Mouse (Mus musculus): ENCODE measurements around the gene Sox1.

The Sox1 gene

DNA sequence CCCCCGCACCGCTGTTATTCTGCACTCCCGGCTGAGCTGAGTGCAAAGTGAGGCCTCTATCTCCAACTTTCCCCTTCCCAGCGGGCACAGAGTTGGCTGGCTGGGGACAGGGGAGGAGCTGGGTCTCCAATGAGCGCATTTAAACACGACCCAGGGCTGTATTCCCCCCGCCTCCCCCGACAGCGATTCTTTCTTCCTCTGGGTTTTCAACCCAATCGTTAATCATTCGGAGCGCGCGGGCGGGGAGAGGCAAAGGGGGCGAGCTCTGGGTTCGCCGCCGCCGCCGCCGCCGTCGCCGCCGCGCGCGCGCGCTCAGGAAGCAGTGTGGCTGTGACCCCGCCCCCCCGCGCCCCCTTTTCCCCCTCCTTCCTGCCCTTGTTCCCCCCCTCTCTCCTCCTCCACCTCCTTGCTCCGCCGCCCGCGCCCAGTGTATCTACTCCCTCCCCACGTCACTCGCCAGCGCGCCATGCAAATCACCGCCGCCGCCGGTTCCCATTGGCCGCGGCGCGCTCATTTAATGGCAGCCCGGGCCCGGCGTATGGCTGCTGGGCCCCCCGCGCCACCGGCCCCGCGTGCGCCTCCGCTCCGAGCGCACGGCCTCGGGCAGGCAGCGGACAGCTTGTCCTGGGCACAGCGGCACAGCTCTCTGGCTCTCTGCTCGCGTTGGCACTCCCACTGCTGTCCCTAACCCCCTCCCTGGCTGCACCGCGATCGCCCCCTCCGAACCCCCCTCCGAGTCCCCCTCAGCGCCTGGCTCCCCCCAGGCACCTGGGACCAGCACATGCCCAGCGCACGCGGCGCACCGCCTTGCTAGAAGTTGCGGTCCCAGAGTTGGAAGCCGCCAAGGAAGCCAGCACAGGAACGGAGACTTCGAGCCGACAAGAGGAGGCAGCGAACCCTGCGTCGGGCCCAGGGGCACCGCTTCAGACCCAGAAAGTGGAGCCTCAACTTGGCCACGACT is at the start of gene Sox1:
Sox1 (plus strand) TSS at position 225 of the 961 bp plus-strand sequence.
- no peak for DNase-seq (ENCODE audit: low spot score)

DNA sequence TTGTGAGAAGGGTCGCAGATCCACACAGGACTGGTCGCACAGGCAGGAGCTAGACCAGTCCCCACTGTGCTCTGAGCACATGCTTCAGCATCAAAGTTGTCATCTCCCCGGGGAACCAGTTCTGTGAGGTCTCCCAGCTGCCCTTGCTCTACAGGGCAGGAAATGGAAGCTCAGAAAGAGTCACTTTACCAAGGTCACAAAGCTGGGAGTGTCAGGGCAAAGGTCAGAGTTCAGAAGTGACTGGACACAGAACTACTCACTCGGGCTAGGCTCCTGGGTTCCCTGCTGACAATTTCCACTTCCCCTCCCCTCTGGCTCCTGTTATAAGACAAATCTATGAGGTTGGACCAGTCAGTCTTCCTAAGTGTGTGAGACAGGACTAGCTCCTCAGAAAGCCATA is 49.2 kb upstream of the Sox1 start:
- no peak for DNase-seq (ENCODE audit: low spot score)

DNA sequence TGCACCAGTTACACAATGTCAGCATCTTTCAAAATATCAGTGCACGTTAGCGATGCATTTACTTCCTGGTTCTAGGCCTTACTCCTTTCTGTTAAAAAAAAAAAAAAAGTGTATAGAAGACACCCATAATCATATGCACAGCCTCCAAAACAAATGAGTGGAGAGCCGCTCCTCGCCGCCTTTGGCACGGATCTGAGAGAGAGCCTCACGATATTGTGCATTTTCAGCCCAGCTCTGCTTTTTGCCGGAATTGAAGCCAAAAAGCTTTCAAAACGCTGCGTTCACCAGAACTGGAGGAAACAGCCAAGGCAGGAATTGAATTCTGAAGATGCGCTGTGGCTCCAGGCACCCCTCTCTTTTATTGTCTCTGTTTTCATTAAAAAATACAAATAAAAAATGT is 48.2 kb upstream of the Sox1 start:
- no peak for DNase-seq (ENCODE audit: low spot score)

DNA sequence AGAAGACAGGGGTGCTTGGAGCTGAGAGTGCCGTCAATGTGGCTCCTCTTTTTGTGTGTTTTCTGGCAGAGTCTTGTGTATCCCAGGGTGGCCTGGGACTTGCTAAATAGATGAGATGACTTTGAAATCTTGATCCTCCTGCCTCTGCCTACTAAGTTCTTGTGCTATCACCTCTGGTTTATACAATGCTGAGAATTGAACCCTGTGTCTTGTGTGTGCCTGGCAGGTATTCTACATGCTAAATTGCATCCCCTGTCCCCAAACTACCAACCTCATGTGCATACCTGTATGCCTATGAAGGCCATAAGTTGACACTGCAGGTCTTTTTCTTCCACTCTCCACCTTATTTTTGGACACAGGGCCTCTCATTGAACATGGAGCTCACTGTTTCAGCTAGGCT is 46.8 kb upstream of the Sox1 start:
- DNase-seq (ENCODE audit: low spot score): no peak

DNA sequence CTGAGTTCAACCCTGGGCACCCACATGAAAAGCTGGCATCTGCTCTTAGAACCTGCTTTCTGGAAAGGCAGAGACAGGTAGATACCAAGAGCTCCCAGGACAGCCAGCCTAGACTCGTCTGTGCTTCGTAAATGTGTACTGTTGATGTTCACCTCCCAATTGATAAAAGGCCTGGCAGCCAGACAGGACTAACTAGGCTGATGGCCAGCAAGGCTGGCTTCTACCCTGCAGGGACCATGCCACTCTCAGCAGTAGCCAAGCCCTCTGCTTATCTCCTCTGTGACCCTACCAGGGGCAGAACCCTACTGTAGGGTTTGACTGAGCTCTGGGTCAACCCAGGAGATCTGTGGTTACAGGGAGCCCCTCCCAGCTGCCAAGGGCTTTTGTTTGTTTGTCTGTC is 45.5 kb upstream of the Sox1 start:
- DNase-seq (ENCODE audit: low spot score): no peak

DNA sequence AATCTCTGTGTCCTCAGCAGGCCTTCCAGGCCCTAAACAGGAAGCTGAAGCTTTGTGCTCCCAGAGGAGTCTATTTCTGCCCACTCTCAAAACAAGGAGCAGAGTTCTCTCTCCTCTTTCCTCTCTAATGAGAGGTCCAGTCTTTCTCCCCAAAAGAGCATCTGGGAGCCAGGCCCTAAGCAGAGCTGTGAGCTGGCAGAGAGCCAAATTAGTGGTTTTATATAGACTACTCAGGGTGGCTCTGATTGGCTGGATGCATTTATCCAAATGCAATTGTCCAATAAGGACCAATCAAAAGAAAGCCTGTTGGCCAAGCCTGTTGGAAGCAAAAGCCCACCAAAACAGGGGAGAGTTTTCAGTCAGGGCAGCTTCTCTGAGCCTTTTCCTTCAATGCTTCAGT is 44.0 kb upstream of the Sox1 start:
- no peak for DNase-seq (ENCODE audit: low spot score)

DNA sequence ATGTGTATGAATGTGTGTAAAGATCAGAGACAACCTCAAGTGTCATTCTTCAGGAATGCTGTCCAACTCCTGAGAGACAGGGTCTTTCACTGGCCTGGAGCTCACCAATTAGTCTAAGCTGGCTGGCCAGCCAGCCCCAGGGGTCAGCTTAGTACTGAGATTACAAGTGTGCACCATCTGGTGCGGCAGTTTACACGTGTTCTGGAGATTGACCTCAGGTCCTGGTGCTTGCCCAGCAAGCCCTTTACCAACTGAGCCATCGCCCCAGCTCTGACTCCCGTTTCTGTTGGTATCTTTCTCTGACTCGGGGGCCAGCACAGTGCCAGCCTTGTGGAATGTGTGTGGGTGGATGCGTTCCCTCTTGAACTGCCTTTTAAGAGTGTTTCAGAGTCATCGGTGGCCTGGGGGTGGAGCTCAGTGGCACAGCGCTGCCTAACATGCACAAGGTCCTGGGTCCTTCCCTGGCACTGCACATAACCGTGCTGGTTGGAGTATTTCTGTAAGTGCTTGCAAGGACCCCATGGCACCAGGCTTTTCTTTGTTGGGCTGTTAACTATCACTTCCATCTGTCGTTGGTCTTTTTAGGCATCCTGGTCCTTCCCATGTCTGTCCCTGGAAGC is 40.6 kb upstream of the Sox1 start:
- no peak for DNase-seq (ENCODE audit: low spot score)

DNA sequence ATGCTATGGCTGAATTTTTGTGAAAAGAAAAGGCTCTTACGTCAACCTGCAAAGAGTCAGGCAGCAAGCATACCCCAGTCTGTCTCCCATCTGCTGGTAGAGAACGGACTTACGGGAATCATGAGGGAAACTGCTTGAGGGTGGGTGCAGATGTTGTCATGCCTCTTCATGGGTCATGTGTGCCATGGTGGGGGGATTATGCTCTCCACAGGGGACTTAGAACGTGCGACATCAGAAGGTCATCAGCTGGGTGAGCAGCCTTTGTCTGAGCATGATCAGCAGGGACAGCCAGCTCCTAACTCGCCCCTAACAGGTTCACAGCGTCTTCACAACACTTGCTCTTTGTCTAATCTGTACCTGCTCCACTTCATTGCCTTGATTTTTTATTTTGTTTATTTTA is 26.9 kb upstream of the Sox1 start:
- DNase-seq (ENCODE audit: low spot score): no peak

DNA sequence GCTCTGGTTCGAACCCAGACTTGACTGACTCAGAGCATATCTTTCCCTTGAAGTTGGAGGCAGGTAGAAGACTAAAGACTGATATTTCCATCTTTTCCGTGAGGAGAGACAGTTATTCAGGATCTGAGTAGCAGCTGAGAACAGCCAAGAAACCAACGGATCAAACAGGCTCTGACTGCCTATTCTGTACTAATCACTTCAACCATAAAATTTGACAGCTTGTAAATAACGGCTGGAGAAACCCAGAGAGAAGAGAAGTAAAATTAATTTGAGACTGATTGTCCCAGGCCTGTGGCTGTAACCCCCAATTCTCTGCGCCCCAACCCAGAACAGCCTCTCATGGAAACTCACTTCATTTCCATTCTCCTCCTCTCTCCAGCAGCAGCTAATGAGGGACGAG is 26.2 kb upstream of the Sox1 start:
- DNase-seq (ENCODE audit: low spot score): no peak

DNA sequence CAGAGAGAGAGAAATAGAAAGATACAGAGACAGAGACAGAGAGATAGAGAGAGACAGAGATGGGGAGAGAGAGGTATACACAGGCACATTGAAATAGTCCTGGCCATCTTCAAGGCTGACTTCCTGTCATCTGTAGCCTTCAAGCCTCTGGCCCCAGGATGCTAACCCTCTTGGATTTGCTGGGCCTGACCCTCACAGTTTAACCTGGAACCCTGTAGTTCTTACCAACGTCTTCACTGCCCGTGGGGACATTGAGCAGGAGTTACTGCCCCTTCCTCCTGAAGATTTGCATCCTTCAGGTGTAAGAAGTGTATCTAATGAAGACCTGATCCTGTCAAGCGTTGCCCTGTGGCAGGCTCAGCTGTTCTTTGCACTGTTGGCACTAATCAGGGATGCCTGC is 14.0 kb upstream of the Sox1 start:
- no peak for DNase-seq (ENCODE audit: low spot score)

DNA sequence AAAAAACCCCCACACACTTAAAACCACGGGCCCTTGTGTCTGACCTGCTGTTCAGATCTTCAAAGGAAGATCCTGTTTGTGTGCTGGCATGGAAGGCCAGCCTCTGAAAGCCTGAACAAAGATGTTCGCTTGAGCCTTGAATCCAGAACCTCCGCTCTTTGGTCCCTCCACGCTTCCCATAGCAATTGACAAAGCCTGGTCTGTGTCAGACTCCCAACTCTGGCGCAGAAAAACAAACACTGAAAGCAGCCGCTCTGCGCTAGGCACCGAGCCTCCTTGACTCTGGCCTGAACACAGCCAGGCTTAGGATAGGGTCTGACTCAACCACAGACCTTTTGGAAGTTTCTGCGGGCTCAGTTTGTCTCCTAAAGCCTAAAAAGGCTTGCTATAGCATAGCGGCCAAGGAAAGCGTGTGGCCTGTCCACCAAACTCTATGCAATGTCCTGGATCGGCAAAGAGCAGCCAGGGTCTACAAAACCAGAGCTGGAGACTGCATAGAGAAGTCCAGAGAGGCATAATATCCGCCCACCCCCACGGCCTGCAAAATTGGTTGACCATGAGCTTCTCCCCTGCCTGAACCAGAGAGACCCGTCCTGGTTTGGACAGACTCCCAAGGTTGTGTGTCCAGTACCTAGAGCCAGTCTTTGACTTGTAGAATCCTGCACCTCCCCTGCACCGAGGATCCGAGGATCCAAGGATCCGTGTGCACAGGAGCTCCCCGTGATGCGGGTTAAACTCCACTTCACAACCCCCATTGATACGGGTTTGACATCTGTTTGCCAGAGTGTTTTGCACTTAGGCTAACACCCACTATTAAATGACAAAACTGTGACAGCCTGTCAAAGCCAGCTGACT is 12.2 kb upstream of the Sox1 start:
- no peak for DNase-seq (ENCODE audit: low spot score)

DNA sequence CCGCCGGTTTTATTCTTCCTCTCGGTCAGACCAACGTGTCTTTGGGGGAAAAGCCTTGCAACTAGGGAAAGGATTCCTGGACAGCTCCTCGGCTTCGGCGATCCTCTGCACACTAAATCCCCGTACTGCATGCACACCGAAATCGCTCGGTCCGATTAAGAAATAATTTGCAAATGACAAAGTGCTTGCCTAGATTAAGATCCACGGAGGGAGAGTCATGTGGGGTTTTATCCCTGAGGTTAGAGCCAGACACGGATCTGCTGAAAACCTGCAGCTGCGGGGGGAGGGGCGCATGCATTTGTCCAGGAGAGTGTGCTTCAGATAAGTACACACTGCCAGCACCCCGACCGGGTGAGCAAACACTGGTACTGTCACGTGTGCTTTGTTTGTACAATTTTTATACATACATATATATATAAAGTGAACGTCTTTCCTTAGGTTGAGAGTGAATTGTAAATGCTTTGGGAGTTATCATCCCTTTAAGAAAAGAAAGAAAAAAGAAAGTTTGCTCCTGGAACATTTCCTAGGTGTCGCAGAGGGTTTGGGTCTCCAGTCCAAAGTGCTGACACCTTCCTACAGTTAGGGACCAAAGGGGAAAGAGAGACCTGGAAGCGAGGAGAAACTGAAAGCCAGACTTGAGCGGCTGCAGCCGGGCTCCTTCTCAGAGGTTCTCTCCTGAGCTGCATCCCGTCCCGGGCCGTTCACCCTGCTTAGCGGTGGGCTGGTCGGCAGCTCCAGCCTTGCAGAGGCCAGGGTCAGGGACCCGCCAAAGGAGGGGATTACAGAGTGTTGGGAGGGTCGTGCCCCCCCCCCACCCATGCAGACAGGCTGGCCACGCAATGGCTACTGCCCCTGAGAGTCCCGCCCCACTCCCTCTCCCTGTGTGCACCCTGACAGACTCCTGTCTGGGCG is 10.9 kb upstream of the Sox1 start:
- DNase-seq (ENCODE audit: low spot score): no peak

DNA sequence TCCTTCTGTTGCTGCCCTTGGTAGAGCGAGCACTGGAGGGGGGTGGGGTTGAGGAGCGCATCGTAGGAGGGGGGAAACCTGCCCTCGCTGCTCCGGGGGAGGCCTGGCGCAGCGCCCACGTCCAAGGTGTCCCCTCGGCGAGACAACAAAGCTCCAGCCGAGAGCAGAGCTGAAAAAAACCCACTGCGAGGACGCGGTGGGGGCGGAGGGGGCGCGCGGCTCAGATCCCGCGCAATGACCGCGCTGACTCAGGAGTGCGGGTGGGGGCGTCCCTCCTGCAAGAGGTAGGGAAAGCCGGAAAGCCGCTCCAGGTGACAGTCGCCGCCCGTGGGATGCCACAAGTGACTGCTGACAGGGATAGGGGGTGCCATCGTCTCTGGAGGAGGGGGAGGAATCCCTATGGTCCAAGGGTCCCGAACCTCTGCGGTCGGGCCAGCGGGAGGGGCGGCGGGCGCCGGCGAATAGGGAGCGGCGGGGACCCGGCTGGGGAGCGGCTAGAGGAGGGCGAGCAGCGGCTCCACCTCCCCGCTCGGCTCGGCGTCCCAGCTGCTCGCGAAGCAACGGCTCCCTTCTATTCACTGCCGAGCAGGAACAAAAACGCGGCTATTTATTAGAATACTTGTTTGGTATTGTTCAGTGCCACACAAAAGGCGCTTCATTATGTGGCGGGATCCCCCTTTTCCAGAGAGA is 10.0 kb upstream of the Sox1 start:
- DNase-seq (ENCODE audit: low spot score): no peak

DNA sequence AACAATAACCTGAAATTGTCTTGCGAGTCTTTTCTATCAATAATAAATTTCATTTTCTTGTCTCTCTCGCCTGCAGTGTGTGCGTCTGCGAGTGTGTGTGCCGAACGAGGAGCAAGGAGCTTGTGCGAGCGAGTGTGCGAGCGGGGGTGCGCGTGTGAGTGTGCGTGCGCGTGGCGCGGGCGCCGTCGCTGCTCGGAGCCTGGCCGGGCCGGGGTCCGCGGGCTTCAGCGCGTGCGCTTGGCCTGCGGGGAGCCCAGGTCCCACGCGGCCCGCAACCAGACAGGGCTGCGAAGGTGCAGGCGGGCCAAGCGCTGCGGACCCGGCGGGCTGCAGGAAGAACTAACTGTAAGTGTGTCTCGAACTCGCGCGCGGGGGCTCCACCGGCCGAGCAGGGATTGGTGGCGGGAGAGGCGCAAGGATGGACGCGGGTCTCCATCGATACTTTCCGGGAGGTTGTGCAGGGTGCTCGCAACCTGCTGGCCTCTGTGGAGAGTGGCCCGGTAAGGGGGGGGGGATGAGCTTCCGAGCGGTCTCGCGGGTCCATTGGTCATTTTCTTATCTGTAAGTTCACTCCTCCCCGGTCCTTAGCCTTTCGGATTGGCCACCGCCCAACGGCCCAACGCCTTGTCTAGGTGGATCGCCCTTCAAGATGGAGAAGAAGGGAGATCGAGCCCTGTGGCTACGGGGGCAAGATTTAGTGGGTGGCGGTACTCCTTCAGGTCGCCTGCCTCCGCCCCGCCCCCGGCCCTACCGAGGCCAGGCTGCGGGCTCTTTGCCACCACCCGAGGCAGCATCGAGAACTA is 9.2 kb upstream of the Sox1 start:
- no peak for DNase-seq (ENCODE audit: low spot score)

DNA sequence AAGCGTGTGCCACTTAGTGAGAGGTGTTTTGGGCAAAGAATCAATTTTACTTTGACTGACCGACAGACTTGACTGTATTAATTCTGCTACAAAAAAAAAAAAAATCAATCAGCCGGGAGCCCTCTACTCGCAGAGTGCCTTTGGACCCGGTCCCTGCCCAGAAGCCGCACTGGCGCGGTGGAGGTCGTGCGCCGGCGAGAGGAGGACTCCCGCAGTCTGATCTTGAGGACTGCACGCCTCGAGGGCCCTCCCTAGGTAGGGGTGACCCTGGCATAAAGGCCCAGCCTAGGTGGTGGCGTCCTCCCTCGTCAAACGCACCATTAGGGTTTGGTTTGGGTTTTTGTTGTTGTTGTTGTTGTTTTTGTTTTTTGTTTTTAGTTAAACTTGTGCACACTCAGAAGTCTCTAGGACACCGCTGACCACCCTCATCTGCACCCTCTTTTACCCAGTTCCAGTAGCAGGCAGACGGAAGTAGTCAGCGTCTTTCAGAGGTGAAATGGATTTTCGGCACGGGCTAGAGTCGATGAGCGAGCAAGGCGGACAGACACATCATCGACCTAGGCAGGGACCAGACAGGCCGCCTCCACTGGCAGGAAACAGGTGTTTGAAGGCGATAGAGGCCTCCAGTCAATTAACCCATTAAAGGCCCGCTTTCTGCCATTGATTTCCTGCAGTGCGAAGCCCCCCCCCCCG is 8.4 kb upstream of the Sox1 start:
- no peak for DNase-seq (ENCODE audit: low spot score)

DNA sequence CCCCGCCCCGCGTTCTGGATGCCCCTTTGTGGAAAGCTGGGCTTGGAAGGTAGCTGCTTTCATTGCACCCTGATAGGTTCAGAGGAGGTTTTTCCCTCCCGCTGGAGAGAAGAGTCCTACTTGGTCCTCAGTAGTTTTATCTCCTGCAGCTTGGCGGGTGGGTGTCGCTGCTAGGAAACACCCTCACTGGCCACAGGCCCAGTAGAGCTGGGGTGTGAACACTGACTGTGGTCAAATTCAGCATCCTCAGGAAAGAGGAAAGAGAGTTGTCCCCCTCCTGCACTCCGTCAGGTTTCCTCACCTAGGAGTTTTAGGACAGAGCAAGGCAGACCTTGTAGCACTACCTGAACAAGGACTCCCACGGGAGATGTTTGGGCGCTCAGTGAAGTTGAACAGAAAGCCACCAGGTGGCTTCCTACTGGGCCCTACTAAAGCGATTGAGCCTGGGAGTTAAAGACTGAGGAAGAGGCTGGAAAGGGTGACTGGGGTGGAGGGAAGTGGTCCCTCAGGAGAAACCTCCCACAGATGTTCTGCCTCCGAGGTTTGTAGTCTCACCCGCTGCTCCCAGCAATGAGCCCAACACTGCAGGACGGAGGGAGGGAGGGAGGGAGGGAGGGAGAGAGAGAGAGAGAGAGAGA is 7.8 kb upstream of the Sox1 start:
- no peak for DNase-seq (ENCODE audit: low spot score)

DNA sequence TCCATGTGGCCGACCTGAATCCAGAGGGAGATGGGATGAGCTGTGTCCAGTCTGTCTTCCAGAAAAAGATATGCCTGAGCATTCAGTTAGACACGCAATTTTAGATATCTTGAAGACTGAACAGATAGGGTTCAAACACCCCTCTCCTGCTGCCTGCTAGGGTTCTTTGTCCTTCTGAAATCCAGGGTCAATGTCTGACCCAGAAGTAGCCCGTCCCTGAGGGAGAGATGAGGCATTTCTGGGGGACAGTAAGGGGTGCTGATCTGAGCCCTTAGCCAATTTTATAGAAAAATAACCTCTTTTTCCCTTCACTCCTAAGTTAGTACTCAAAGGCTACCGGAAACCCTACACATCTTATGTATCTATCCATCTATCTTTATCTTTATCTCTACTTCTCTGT is 7.2 kb upstream of the Sox1 start:
- no peak for DNase-seq (ENCODE audit: low spot score)

DNA sequence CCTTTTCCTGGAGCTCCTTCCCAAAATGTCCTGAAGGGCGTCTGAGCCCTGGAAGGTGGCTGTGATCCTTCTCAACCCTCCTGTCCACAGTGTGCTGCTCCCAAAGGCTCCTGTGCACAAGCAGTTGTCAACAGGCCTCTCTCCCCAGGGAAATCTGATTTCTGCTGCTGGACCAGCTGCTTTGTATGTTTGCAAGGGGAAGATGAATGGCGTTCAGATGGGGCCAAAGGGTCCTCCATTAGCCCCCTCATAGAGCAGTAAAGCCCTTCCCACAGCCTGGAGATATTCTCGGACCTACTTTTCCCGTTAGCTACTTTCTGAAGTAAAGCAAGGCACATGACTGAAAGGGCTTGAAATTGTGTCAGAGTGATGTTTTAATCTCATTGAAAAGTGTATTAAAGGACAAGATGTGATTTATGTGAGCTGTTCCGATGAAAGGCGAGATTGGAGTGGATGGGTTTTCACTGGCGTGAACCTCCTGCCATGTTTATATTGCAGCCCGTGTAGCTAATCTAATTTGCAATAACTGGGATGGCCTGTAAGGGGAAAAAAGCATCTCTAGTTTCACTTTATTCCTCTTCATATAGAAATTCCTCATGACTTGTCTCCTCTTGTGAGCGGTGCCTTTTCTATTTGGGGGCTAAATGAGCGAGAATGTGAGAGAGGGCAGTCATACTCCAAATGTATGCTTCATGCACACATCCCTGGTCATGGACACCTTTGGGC is 6.5 kb upstream of the Sox1 start:
- DNase-seq (ENCODE audit: low spot score): no peak
